Mouse (Mus musculus): Measurements from ENCODE around the gene Ttf1.

Gene Ttf1

GRCm38 (mm10) chr2:29124936-29125701, 65.1 kb downstream of the Ttf1 start:
- DNase-seq (ENCODE audit: low spot score): peak; percentile 99

GRCm38 (mm10) chr2:29130118-29130899, 70.2 kb downstream of the Ttf1 start:
- no peak for DNase-seq (ENCODE audit: low spot score)

GRCm38 (mm10) chr2:29135161-29135560, 75.1 kb downstream of the Ttf1 start:
- DNase-seq (ENCODE audit: low spot score): no peak
